8 mouse cellular contexts compared by ENCODE assay signal in genomic region chr4:124710776-124711291, GRCm38 (mm10). TPM values are rescaled to one million over a fixed set of nuclear protein-coding genes. Genes with fewer than 3 reads are reported as not detected.
DNase-seq lines count a peak whose midpoint lies in the region; TF ChIP-seq lines count a peak whose summit lies in the region.

No protein-coding gene starts in this region.

- H3K4me3 ChIP-seq in liver, adult 2 months (ENCODE audit: insufficient read depth, low read depth, low read length) = no peak overlapping the region

- intact Hi-C loops in heart, postnatal 10 days (cut with DNase I) = loop anchor here (1.0 to 5.0 kb wide), 2 partner anchors 29 to 136 kb away; no protein-coding TSS in a partner anchor

- peak; percentile 66 for DNase-seq in gastrocnemius, adult 18-20 months (ENCODE audit: low spot score)
- DNase-seq in gastrocnemius, postnatal 25 days = no peak
- peak; percentile 72 for DNase-seq in CD4-positive helper T cell, adult 2 months (ENCODE audit: low read depth, low spot score)
- DNase-seq in brain, adult 2 months (ENCODE audit: low read depth, low spot score) = peak; percentile 73
- peak; percentile 72 to 74 for DNase-seq in heart, postnatal 10 days
- peak; percentile 63 for DNase-seq in liver, adult 2 months (ENCODE audit: extremely low read depth, low read depth, low spot score)
- DNase-seq in retina, postnatal 1 day = peak; percentile 72
- DNase-seq in adrenal gland, postnatal 36 days = no peak

- H3K79me2 ChIP-seq in liver, adult 2 months (ENCODE audit: control insufficient read depth, insufficient read depth, low read length) = peaks cover 11% of the 10 kb centered on the region; the same call in 1 of the 2 replicates

- H3K4me1 ChIP-seq in liver, adult 2 months (ENCODE audit: control insufficient read depth, insufficient read depth, low read length) = peaks cover 14% of the 10 kb centered on the region

- no peak overlapping the region for H3K27ac ChIP-seq in liver, adult 2 months (replicated peaks; ENCODE audit: insufficient read depth, low read depth, low read length)

- TF ChIP-seq CTCF in liver, adult 2 months (IDR thresholded peaks at IDR 0.05; ENCODE audit: low read depth, low read length) = peak; percentile 37; the same call in 1 of the 2 replicates

- H3K9ac ChIP-seq in liver, adult 2 months (ENCODE audit: low read depth, low read length) = no peak overlapping the region

- WGBS in liver, adult 2 months = 8% methylated on average over 5 of the region's 5 CpGs

- no peaks in the 10 kb centered on the region for H3K27me3 ChIP-seq in liver, adult 2 months (ENCODE audit: control insufficient read depth, insufficient read depth, low read length)

- no peaks in the 10 kb centered on the region; the same call in 1 of the 2 replicates for H3K36me3 ChIP-seq in liver, adult 2 months (ENCODE audit: control insufficient read depth, insufficient read depth, low read length)

- TF ChIP-seq POLR2A in liver, adult 2 months (IDR thresholded peaks at IDR 0.05; ENCODE audit: extremely low read depth, insufficient read depth, low read length) = no peak

RNA-seq across cellular contexts. Expression of gene Sf3a3, which starts 3.7 kb away (rescaled TPM):
- total RNA-seq in gastrocnemius, adult 18-20 months (2021) = 10 to 100 TPM; 12.7 to 13.9 TPM
- 10 to 100 TPM; 10.8 to 11.3 TPM for total RNA-seq in gastrocnemius, postnatal 25 days (2021)
- 10 to 100 TPM; 26.2 to 32.5 TPM for total RNA-seq in heart, postnatal 10 days (2021)
- total RNA-seq in liver, adult 2 months (2014; rRNA removed) = 12.1 and 15.1 TPM in 2 replicates
- polyA plus RNA-seq in liver, adult 2 months (2012; rRNA removed) = 5.5 and 6.6 TPM in 2 replicates
- total RNA-seq in adrenal gland, postnatal 36 days (2021) = 10 to 100 TPM; 39.3 to 39.6 TPM

RNA-seq across cellular contexts. Expression of gene Fhl3, which starts 10.3 kb away (rescaled TPM):
- total RNA-seq in gastrocnemius, adult 18-20 months (2021) = 100 to 1,000 TPM; 271 to 315 TPM
- 100 to 1,000 TPM; 200 to 220 TPM for total RNA-seq in gastrocnemius, postnatal 25 days (2021)
- total RNA-seq in heart, postnatal 10 days (2021) = 10 to 100 TPM; 15.7 to 19.6 TPM
- 0.20 and 0.28 TPM in 2 replicates for total RNA-seq in liver, adult 2 months (2014; rRNA removed)
- 0.95 and 1.5 TPM in 2 replicates for polyA plus RNA-seq in liver, adult 2 months (2012; rRNA removed)
- total RNA-seq in adrenal gland, postnatal 36 days (2021) = 1 to 10 TPM; 8.1 to 9.0 TPM

RNA-seq across cellular contexts. Expression of gene Utp11, which starts 17.4 kb away (rescaled TPM):
- 10 to 100 TPM; 18.4 to 22.7 TPM for total RNA-seq in gastrocnemius, adult 18-20 months (2021)
- 10 to 100 TPM; 16.1 to 18.3 TPM for total RNA-seq in gastrocnemius, postnatal 25 days (2021)
- total RNA-seq in heart, postnatal 10 days (2021) = 10 to 100 TPM; 13.8 to 16.8 TPM
- 9.3 and 11.6 TPM in 2 replicates for total RNA-seq in liver, adult 2 months (2014; rRNA removed)
- 4.2 and 5.5 TPM in 2 replicates for polyA plus RNA-seq in liver, adult 2 months (2012; rRNA removed)
- total RNA-seq in adrenal gland, postnatal 36 days (2021) = 10 to 100 TPM; 30.0 to 40.6 TPM

RNA-seq across cellular contexts. Expression of gene Inpp5b, which starts 30.8 kb away (rescaled TPM):
- 1 to 10 TPM; 7.4 to 8.1 TPM for total RNA-seq in gastrocnemius, adult 18-20 months (2021)
- total RNA-seq in gastrocnemius, postnatal 25 days (2021) = 10 to 100 TPM in 1 of 2 experiments, 1 to 10 TPM in 1; 8.8 to 10.3 TPM
- 10 to 100 TPM; 10.1 to 14.9 TPM for total RNA-seq in heart, postnatal 10 days (2021)
- 15.3 and 15.8 TPM in 2 replicates for total RNA-seq in liver, adult 2 months (2014; rRNA removed)
- 24.1 and 25.7 TPM in 2 replicates for polyA plus RNA-seq in liver, adult 2 months (2012; rRNA removed)
- total RNA-seq in adrenal gland, postnatal 36 days (2021) = 10 to 100 TPM; 15.9 to 21.0 TPM

RNA-seq across cellular contexts. Expression of gene Pou3f1, which starts 54.2 kb away (rescaled TPM):
- under 1 TPM; 0.31 to 0.39 TPM for total RNA-seq in gastrocnemius, adult 18-20 months (2021)
- under 1 TPM; 0.38 to 0.43 TPM for total RNA-seq in gastrocnemius, postnatal 25 days (2021)
- under 1 TPM; 0.12 to 0.26 TPM for total RNA-seq in heart, postnatal 10 days (2021)
- not detected in 2 replicates for total RNA-seq in liver, adult 2 months (2014; rRNA removed)
- 0.02 TPM in 1 of 2 replicates, not detected in the other for polyA plus RNA-seq in liver, adult 2 months (2012; rRNA removed)
- under 1 TPM in 1 of 2 experiments, not detected in 1; 0.10 TPM for total RNA-seq in adrenal gland, postnatal 36 days (2021)

Comparison
In these comparisons a context has a peak if more than half of its experiments do, and no peak if none do; other contexts are left out.
1. DNase-seq: peak in gastrocnemius, adult 18-20 months (single experiment), CD4-positive helper T cell, adult 2 months (single experiment), brain, adult 2 months (single experiment), heart, postnatal 10 days (2 of 2), liver, adult 2 months (single experiment) and retina, postnatal 1 day (single experiment); none in gastrocnemius, postnatal 25 days (single experiment) and adrenal gland, postnatal 36 days (0 of 2).
2. RNA of gene Fhl3, which starts 10.3 kb away (total RNA-seq): 271 to 315 TPM in gastrocnemius, adult 18-20 months and 200 to 220 TPM in gastrocnemius, postnatal 25 days; 15.7 to 19.6 TPM in heart, postnatal 10 days, 8.1 to 9.0 TPM in adrenal gland, postnatal 36 days and 0.20 to 0.28 TPM in liver, adult 2 months; every median in the first group is over 4 times any median in the second.